Mouse (Mus musculus) kidney, postnatal 0 days (tissue): ENCODE data around the gene Tspan18. TPM values are rescaled to one million over a fixed set of nuclear protein-coding genes. Genes with fewer than 3 reads are reported as not detected.

Experiments used
- ATAC-seq: fragments of 200-750 bp; cut with Nextera tagmentation; replicated peaks from 2 replicates; pipeline ENCODE4 v1.8.0; 2017; ENCODE audit warnings: low read depth, moderate number of reproducible peaks, moderate TSS enrichment, moderate library complexity; ENCODE audit not compliant: low FRiP score
- DNase-seq: peaks from one replicate; pipeline ENCODE4 v3.0.0-alpha.2; 2016; ENCODE audit warnings: low spot score
- H3K27ac ChIP-seq: fragments of 300-500 bp; sonication (generic); 2 replicates; pipeline ENCODE4 v1.5.1; 2014; ENCODE audit warnings: mild to moderate bottlenecking
- H3K27me3 ChIP-seq: fragments of 300-500 bp; sonication (generic); 2 replicates; pipeline ENCODE4 v1.6.1; 2014; ENCODE audit warnings: low read length, mixed read lengths; ENCODE audit not compliant: insufficient read depth
- H3K36me3 ChIP-seq: fragments of 300-500 bp; sonication (generic); 2 replicates; pipeline ENCODE4 v1.6.1; 2014; ENCODE audit warnings: low read length, mixed read lengths; ENCODE audit not compliant: insufficient read depth
- H3K4me1 ChIP-seq: fragments of 300-500 bp; sonication (generic); replicated peaks from 2 replicates; pipeline ENCODE4 v1.6.1; 2014; ENCODE audit warnings: antibody characterized with exemption, low read length, mixed read lengths; ENCODE audit not compliant: insufficient read depth
- H3K4me2 ChIP-seq: fragments of 300-500 bp; sonication (generic); 2 replicates; pipeline ENCODE4 v1.6.1; 2014; ENCODE audit warnings: mild to moderate bottlenecking, low read length, moderate library complexity, mixed read lengths
- H3K4me3 ChIP-seq: fragments of 300-500 bp; sonication (generic); replicated peaks from 2 replicates; pipeline ENCODE4 v1.5.1; 2014; ENCODE audit warnings: low read depth, low read length
- H3K9ac ChIP-seq: fragments of 300-500 bp; sonication (generic); 2 replicates; pipeline ENCODE4 v1.6.1; 2014; ENCODE audit warnings: low read depth, low read length
- H3K9me3 ChIP-seq: fragments of 300-500 bp; sonication (generic); replicated peaks from 2 replicates; pipeline ENCODE4 v1.6.1; 2016; ENCODE audit warnings: low read length, inconsistent platforms, mixed read lengths
- CTCF ChIP-seq: IDR thresholded peaks from 2 replicates; pipeline ENCODE4 v1.5.1; 2016; ENCODE audit warnings: antibody characterized with exemption, low read depth, mild to moderate bottlenecking, moderate library complexity
- WGBS: fragments of 180-500 bp; shearing (Covaris S2); extraction: QIAGEN DNeasy Blood & Tissue Kit; methylation state at CpG from one replicate; pipeline ENCODE4 v1.1.7; 2014; 5-methylcytosine and 5-hydroxymethylcytosine counted together
- polyA plus RNA-seq: library from polyadenylated mRNA; unstranded; fragments of >200 nt; fragmentation: Nextera tagmentation; extraction: Ambion mirVana; gene quantifications from 2 replicates; pipeline ENCODE4 v1.2.1, GENCODE M21; 2015

The Tspan18 gene
- polyA plus RNA-seq, 1 experiment from 2014 or later = 29.2 TPM

- ATAC-seq (no peak), DNase-seq (no peak)
- Histone ChIP-seq H3K9me3 (no peaks in the 10 kb centered on the region), H3K27me3 (no peaks in the 10 kb centered on the region), H3K9ac (no peak overlapping the region), H3K27ac (no peak overlapping the region), H3K36me3 (no peaks in the 10 kb centered on the region), H3K4me3 (no peak overlapping the region), H3K4me1 (no peaks in the 10 kb centered on the region), H3K4me2 (no peak overlapping the region)
- 72% methylated on average over 6 of the region's 6 CpGs for WGBS
- no peak for TF ChIP-seq CTCF
These were observed 182.1 kb downstream of the Tspan18 start for GRCm38 (mm10) chr2:93152191-93152601.

Other genes starting within 250 kb of the Tspan18 start
- 24.9 and 28.3 TPM in 2 replicates for gene Trp53i11, start 147.0 kb downstream of the Tspan18 start, polyA plus RNA-seq
- gene Cd82, start 128.6 kb upstream of the Tspan18 start, polyA plus RNA-seq = 85.1 and 89.4 TPM in 2 replicates
- not detected in 2 replicates for gene Gm10803, start 226.1 kb upstream of the Tspan18 start, polyA plus RNA-seq